Mouse (Mus musculus): ENCODE data around the gene Tinf2. TPM values are rescaled to one million over a fixed set of nuclear protein-coding genes. Genes with fewer than 3 reads are reported as not detected.

Gene Tinf2
- polyA plus RNA-seq, 1 experiment: 50.9 TPM

GRCm38 (mm10) chr14:55711786-55712185 lies 30.2 kb upstream of the Tinf2 start:
- no peaks in the 10 kb centered on the region for H3K27me3 ChIP-seq (ENCODE audit: control insufficient read depth, insufficient read depth, low read length, poor library complexity, severe bottlenecking)
- H3K4me3 ChIP-seq (ENCODE audit: low read depth, low read length): peak overlapping the region; percentile 12; the same call in 1 of the 2 replicates

GRCm38 (mm10) chr14:55709509-55709908 lies 27.9 kb upstream of the Tinf2 start:
- H3K4me3 ChIP-seq (ENCODE audit: low read depth, low read length): peak overlapping the region; percentile 4; the same call in 1 of the 2 replicates

More at GRCm38 (mm10) chr14:55711786-55712185, 30.2 kb upstream of the Tinf2 start:
- peaks cover 18% of the 10 kb centered on the region for H3K4me1 ChIP-seq (ENCODE audit: control insufficient read depth, insufficient read depth, low read length)
- H3K9ac ChIP-seq (ENCODE audit: low read depth, poor library complexity, severe bottlenecking): no peak overlapping the region; the same call in 1 of the 2 replicates
- peaks cover 5% of the 10 kb centered on the region for H3K36me3 ChIP-seq (ENCODE audit: control insufficient read depth, insufficient read depth, low read length, poor library complexity, severe bottlenecking)
- no peaks in the 10 kb centered on the region for H3K9me3 ChIP-seq (replicated peaks; ENCODE audit: control insufficient read depth, insufficient read depth, low read length, poor library complexity, severe bottlenecking)
- TF ChIP-seq CTCF (IDR thresholded peaks at IDR 0.05; ENCODE audit: low read depth, low read length) (no peak), POLR2A (IDR thresholded peaks at IDR 0.05; ENCODE audit: insufficient read depth, low read length) (no peak), EP300 (IDR thresholded peaks at IDR 0.05; ENCODE audit: insufficient read depth, low read depth, low read length) (no peak)
- 0 out of 2 replicates have a peak overlapping the region, but pooled peaks have one; percentile 15 for H3K27ac ChIP-seq (ENCODE audit: insufficient read depth, low read length)

GRCm38 (mm10) chr14:55707397-55707796 lies 25.8 kb upstream of the Tinf2 start:
- Histone ChIP-seq H3K27ac (ENCODE audit: insufficient read depth, low read length) (no peak overlapping the region), H3K4me1 (ENCODE audit: control insufficient read depth, insufficient read depth, low read length) (peaks cover 16% of the 10 kb centered on the region), H3K9ac (ENCODE audit: low read depth, poor library complexity, severe bottlenecking) (no peak overlapping the region), H3K36me3 (ENCODE audit: control insufficient read depth, insufficient read depth, low read length, poor library complexity, severe bottlenecking) (peaks cover 3% of the 10 kb centered on the region; the same call in 1 of the 2 replicates), H3K27me3 (ENCODE audit: control insufficient read depth, insufficient read depth, low read length, poor library complexity, severe bottlenecking) (no peaks in the 10 kb centered on the region), H3K4me3 (ENCODE audit: low read depth, low read length) (no peak overlapping the region), H3K9me3 (replicated peaks; ENCODE audit: control insufficient read depth, insufficient read depth, low read length, poor library complexity, severe bottlenecking) (no peaks in the 10 kb centered on the region)
- TF ChIP-seq CTCF (IDR thresholded peaks at IDR 0.05; ENCODE audit: low read depth, low read length) (no peak), POLR2A (IDR thresholded peaks at IDR 0.05; ENCODE audit: insufficient read depth, low read length) (no peak), EP300 (IDR thresholded peaks at IDR 0.05; ENCODE audit: insufficient read depth, low read depth, low read length) (no peak)

More at GRCm38 (mm10) chr14:55709509-55709908, 27.9 kb upstream of the Tinf2 start:
- Histone ChIP-seq H3K9ac (ENCODE audit: low read depth, poor library complexity, severe bottlenecking) (no peak overlapping the region), H3K27ac (ENCODE audit: insufficient read depth, low read length) (peak overlapping the region; percentile 80), H3K36me3 (ENCODE audit: control insufficient read depth, insufficient read depth, low read length, poor library complexity, severe bottlenecking) (no peaks in the 10 kb centered on the region), H3K27me3 (ENCODE audit: control insufficient read depth, insufficient read depth, low read length, poor library complexity, severe bottlenecking) (no peaks in the 10 kb centered on the region), H3K9me3 (replicated peaks; ENCODE audit: control insufficient read depth, insufficient read depth, low read length, poor library complexity, severe bottlenecking) (no peaks in the 10 kb centered on the region), H3K4me1 (ENCODE audit: control insufficient read depth, insufficient read depth, low read length) (peaks cover 18% of the 10 kb centered on the region)
- TF ChIP-seq CTCF (IDR thresholded peaks at IDR 0.05; ENCODE audit: low read depth, low read length): no peak
- peak; percentile 70 for TF ChIP-seq EP300 (IDR thresholded peaks at IDR 0.05; ENCODE audit: insufficient read depth, low read depth, low read length)

GRCm38 (mm10) chr14:55706051-55706600 lies 24.5 kb upstream of the Tinf2 start:
- no peak overlapping the region for H3K27ac ChIP-seq (ENCODE audit: insufficient read depth, low read length)
- TF ChIP-seq POLR2A (IDR thresholded peaks at IDR 0.05; ENCODE audit: insufficient read depth, low read length) (no peak), CTCF (IDR thresholded peaks at IDR 0.05; ENCODE audit: low read depth, low read length) (no peak), EP300 (IDR thresholded peaks at IDR 0.05; ENCODE audit: insufficient read depth, low read depth, low read length) (no peak)
- H3K9ac ChIP-seq (ENCODE audit: low read depth, poor library complexity, severe bottlenecking): no peak overlapping the region
- no peaks in the 10 kb centered on the region for H3K9me3 ChIP-seq (replicated peaks; ENCODE audit: control insufficient read depth, insufficient read depth, low read length, poor library complexity, severe bottlenecking)
- H3K4me3 ChIP-seq (ENCODE audit: low read depth, low read length): no peak overlapping the region
- H3K4me1 ChIP-seq (ENCODE audit: control insufficient read depth, insufficient read depth, low read length): peaks cover 14% of the 10 kb centered on the region
- H3K36me3 ChIP-seq (ENCODE audit: control insufficient read depth, insufficient read depth, low read length, poor library complexity, severe bottlenecking): peaks cover 3% of the 10 kb centered on the region; the same call in 1 of the 2 replicates
- H3K27me3 ChIP-seq (ENCODE audit: control insufficient read depth, insufficient read depth, low read length, poor library complexity, severe bottlenecking): no peaks in the 10 kb centered on the region

- TF ChIP-seq POLR2A (IDR thresholded peaks at IDR 0.05; ENCODE audit: insufficient read depth, low read length) (no peak), CTCF (IDR thresholded peaks at IDR 0.05; ENCODE audit: low read depth, low read length) (no peak), EP300 (IDR thresholded peaks at IDR 0.05; ENCODE audit: insufficient read depth, low read depth, low read length) (no peak)
- no peak overlapping the region for H3K4me3 ChIP-seq (ENCODE audit: low read depth, low read length)
- no peak overlapping the region for H3K27ac ChIP-seq (ENCODE audit: insufficient read depth, low read length)
Observed at GRCm38 (mm10) chr14:55702761-55703160, 21.1 kb upstream of the Tinf2 start.

GRCm38 (mm10) chr14:55701131-55701530 lies 19.5 kb upstream of the Tinf2 start:
- no peaks in the 10 kb centered on the region for H3K9me3 ChIP-seq (replicated peaks; ENCODE audit: control insufficient read depth, insufficient read depth, low read length, poor library complexity, severe bottlenecking)
- H3K27me3 ChIP-seq (ENCODE audit: control insufficient read depth, insufficient read depth, low read length, poor library complexity, severe bottlenecking): no peaks in the 10 kb centered on the region
- H3K4me1 ChIP-seq (ENCODE audit: control insufficient read depth, insufficient read depth, low read length): no peaks in the 10 kb centered on the region
- H3K27ac ChIP-seq (ENCODE audit: insufficient read depth, low read length): no peak overlapping the region
- TF ChIP-seq CTCF (IDR thresholded peaks at IDR 0.05; ENCODE audit: low read depth, low read length) (no peak), POLR2A (IDR thresholded peaks at IDR 0.05; ENCODE audit: insufficient read depth, low read length) (no peak), EP300 (IDR thresholded peaks at IDR 0.05; ENCODE audit: insufficient read depth, low read depth, low read length) (no peak)
- H3K4me3 ChIP-seq (ENCODE audit: low read depth, low read length): no peak overlapping the region
- H3K9ac ChIP-seq (ENCODE audit: low read depth, poor library complexity, severe bottlenecking): no peak overlapping the region
- H3K36me3 ChIP-seq (ENCODE audit: control insufficient read depth, insufficient read depth, low read length, poor library complexity, severe bottlenecking): peaks cover 3% of the 10 kb centered on the region; the same call in 1 of the 2 replicates

More at GRCm38 (mm10) chr14:55702761-55703160, 21.1 kb upstream of the Tinf2 start:
- Histone ChIP-seq H3K36me3 (ENCODE audit: control insufficient read depth, insufficient read depth, low read length, poor library complexity, severe bottlenecking) (peaks cover 3% of the 10 kb centered on the region; the same call in 1 of the 2 replicates), H3K9ac (ENCODE audit: low read depth, poor library complexity, severe bottlenecking) (no peak overlapping the region), H3K9me3 (replicated peaks; ENCODE audit: control insufficient read depth, insufficient read depth, low read length, poor library complexity, severe bottlenecking) (no peaks in the 10 kb centered on the region), H3K27me3 (ENCODE audit: control insufficient read depth, insufficient read depth, low read length, poor library complexity, severe bottlenecking) (no peaks in the 10 kb centered on the region), H3K4me1 (ENCODE audit: control insufficient read depth, insufficient read depth, low read length) (no peaks in the 10 kb centered on the region)
